Mouse (Mus musculus) 3134 (cell line): ENCODE data around the gene Hist1h2aa.
A peak's percentile ranks its signal among the peaks of the same experiment; 100 is the strongest.

Experiments
- DNase-seq: peaks from one replicate; pipeline ENCODE4 v3.0.0-alpha.2; 2011; ENCODE audit warnings: low spot score; ENCODE audit not compliant: insufficient read length; ENCODE audit errors: extremely low read depth

Gene Hist1h2aa

DNA sequence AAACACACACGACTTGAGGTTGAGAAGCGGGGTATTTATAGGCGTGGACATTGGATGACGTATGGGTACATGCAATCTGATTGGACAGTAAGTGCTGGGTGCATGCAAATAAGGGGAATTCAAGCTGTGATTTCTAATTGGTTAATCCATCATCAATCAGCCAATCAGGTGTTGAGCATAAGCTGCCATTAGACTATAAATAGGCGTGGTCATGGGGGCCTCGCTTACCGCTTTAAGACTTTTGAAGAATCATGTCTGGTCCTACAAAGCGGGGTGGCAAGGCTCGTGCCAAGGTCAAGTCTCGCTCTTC lies at the start of gene Hist1h2aa:
Hist1h2aa (plus strand) TSS at position 252 of the 310 bp plus-strand sequence.
- no peak for DNase-seq

DNA sequence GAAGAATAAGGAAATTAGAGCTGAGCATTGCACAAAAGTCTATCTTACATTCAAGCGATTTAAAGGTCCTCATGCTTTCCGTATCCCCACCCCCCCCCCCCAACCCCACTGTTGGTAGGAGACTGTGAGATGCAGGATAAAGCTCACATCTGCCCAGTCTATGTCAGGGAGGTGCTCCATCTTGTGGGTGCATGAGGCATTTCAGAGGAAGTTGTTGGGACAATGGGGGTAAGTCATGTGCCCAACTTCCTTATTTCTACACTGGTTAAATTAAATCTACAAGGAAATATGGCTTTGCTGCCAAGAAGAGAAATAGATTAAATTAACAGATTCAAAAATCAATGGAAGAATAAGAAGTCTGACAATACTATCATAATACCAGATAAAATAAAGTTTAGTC lies 48.7 kb upstream of the Hist1h2aa start:
- no peak for DNase-seq

GRCm38 (mm10) chr13:23887026-23887725 lies 47.1 kb upstream of the Hist1h2aa start:
- no peak for DNase-seq

DNA sequence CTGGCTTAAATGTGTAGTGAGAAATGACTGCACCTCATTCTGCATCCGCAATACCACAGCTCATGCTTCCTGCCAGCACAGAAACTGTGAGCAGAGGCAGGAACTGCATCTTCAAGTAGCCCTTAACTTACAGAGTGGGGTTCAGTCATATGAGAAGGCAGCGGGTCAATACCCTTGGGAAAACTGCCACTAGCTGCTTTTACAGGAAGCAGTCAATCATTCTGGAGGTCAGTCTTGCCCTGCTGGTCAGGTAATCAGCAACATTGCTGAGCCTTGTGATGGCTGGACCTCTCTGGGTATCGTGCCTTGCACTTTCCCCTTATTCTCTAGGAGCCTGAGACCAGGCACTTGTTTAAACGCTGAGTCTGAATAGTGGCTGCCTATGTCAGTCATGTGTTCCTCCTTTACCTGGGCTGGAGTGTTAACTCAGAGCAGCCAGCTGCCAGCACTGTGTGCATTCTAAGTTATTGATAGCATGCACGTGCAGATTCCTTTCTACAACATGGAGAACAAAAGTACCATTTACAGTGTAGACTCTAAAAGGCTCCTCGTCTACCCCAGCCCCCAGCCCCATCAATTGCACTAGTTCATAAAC lies 45.2 kb upstream of the Hist1h2aa start:
- DNase-seq: no peak

GRCm38 (mm10) chr13:23892592-23893268 lies 41.5 kb upstream of the Hist1h2aa start:
- DNase-seq: no peak

- DNase-seq: no peak
Observed at GRCm38 (mm10) chr13:23893269-23893593, 41.0 kb upstream of the Hist1h2aa start.

GRCm38 (mm10) chr13:23898242-23898641 lies 36.0 kb upstream of the Hist1h2aa start:
- DNase-seq: no peak

- DNase-seq: no peak
Observed at GRCm38 (mm10) chr13:23906906-23907305, 27.4 kb upstream of the Hist1h2aa start.

GRCm38 (mm10) chr13:23910121-23910520 lies 24.1 kb upstream of the Hist1h2aa start:
- no peak for DNase-seq

GRCm38 (mm10) chr13:23911335-23911734 lies 22.9 kb upstream of the Hist1h2aa start:
- no peak for DNase-seq

- no peak for DNase-seq
Observed at GRCm38 (mm10) chr13:23913791-23914306, 20.4 kb upstream of the Hist1h2aa start.

DNA sequence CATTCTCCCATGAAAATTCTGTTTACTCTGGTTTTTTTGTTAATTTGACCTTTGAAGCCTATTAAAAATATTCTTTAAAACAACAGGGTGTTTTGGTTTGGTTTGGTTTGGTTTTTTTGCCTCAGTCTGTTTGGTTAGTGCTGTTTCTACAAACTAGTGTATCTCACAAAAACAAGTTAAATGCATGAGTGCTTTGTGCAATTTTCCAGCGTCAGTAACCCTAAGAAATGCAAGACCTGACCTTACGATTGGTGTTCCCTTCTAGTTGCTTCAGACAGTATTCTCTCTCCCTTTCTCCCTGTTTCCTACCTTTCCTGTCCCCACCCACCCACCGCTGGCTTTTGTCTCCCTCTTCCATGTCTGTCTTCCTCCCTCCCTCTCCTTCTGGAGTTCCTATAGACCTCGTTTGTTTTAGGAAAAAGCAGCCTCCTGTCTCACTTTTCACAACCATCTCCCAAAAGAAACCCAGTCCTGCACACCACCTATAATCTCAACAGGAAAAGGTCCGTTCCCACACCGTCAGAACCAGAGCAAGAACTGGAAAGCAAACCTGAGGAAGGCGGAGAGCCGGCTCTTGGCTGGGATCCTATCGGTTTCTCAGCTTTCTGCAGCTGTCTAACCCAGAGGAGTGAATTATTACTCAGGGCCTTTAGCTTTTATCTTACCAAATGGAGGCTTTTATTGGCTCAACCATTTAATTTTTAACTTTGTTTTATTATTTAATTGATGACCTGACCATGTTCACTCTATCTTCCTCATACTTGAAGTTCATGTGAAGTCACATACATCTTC lies 19.7 kb upstream of the Hist1h2aa start, which contains the start of gene Slc17a4:
Slc17a4 (minus strand) TSS at position 634 of the 792 bp plus-strand sequence.
- no peak for DNase-seq

DNA sequence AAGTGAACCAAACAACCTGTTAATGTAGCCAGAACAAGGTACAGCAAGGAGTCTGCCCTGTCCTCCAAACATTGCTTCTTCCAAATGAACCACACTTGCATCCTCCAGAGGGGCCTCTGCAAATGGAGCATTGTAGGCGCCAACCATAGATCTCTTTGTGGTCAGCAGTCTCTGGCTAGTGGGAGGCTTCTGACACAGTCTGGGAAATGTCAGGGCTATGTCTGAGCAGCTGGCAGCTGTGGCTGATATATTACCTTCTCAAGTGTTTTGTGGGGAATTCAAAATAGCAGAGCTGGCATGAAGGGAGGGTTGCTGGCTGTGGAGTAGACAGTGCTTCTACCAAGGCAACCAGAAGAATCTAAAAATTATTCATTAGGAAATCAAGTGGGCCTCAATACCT lies 18.1 kb upstream of the Hist1h2aa start:
- no peak for DNase-seq

DNA sequence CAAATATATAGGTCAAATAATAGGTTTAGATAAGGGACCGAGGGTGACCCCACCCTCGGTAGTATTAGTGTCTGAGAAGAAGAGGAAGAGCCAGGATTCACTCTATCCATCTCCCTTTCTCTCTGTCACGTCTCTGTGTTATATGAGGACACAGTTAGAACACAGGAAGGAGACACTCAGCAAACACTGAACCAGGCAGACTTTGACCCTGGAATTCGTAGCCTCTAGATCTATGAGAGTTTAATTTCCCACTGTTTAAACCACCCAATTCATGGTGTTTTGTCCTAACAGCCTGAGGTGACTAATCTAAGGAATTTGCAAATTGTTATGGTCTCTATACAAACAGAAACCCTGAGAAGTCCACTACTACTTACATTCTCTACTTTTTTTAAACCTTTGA lies 16.6 kb upstream of the Hist1h2aa start:
- DNase-seq: no peak

- DNase-seq: no peak
Observed at GRCm38 (mm10) chr13:23925792-23926191, 8.5 kb upstream of the Hist1h2aa start.

GRCm38 (mm10) chr13:23928637-23929036 lies 5.6 kb upstream of the Hist1h2aa start:
- no peak for DNase-seq

DNA sequence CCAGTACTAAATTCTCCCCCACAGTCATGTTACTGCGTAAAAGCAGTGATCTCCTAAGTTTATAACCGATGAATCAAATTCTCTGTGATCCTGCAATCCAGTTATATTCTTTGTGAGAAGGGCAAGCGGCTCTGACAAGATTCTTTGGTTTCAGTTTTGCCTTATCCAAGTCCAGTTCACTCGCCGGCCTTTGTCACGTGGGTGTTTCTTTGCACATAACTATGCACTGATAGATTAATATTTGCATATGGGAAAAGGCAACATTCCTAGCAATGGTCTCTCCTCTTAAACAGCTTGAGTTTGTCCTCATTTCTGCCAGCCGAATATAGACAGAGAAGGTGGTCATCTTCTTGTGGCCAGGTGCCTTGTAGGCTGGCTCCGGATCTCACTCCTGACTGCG lies 3.8 kb upstream of the Hist1h2aa start:
- no peak for DNase-seq

- DNase-seq: no peak
Observed at GRCm38 (mm10) chr13:23930904-23931303, 3.4 kb upstream of the Hist1h2aa start.

DNA sequence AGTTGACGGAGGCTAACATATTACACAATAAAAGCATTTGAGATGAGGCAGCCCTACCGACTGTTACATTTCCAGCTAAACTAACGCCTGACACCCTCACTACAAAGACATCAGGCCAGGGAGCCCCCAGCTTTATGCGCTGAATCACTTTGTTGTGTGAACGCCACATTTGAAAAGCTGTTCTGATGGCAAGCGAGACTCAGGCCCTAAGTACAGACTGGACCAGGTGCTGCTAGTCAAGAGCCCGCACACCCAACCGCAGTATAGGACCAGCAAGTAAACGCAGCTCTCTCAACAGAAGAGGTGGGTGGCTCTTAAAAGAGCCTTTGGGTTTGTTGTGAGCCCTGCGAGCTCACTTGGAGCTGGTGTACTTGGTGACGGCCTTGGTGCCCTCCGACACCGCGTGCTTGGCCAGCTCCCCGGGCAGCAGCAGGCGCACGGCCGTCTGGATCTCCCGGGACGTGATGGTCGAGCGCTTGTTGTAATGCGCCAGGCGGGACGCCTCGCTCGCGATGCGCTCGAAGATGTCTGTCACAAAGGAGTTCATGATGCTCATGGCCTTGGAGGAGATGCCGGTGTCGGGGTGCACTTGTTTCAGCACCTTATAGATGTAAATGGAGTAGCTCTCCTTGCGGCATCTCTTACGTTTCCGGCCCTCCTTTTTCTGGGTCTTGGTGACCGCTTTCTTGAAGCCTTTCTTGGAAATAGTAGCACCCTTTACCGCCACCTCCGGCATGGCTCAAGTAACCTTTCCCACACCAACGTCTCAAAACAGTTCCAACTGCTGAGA lies 646 bp upstream of the Hist1h2aa start, which contains the start of gene Hist1h2ba:
Hist1h2ba (minus strand) TSS at position 736 of the 790 bp plus-strand sequence.
- DNase-seq: peak; percentile 32

DNA sequence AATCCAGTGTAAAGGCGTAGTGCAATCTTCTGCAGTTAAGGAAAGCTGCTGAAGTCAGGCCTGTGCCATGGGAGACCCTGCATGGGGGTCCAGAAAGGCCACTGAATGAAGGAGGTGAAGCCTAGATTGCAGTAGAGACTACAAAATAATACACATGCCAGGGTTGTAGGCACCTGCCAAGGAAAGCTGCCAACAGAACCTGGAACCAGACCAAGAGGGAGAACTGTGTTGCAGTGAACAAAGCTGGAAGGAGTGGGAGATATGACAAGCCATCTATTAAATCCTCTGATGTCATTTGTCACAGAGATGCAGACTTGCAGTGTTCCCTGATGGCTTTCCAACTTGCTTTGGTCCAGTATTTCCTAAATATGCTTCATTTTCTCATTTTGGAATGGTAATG lies 4.4 kb downstream of the Hist1h2aa start:
- DNase-seq: no peak
